Mouse (Mus musculus): ENCODE results near the gene Psat1. TPM values are rescaled to one million over a fixed set of nuclear protein-coding genes. Genes with fewer than 3 reads are reported as not detected.

Psat1 gene
- 27.6 and 53.8 TPM in 2 replicates for polyA plus RNA-seq (2015; fragmentation: Nextera tagmentation; extraction: Ambion mirVana)

DNA sequence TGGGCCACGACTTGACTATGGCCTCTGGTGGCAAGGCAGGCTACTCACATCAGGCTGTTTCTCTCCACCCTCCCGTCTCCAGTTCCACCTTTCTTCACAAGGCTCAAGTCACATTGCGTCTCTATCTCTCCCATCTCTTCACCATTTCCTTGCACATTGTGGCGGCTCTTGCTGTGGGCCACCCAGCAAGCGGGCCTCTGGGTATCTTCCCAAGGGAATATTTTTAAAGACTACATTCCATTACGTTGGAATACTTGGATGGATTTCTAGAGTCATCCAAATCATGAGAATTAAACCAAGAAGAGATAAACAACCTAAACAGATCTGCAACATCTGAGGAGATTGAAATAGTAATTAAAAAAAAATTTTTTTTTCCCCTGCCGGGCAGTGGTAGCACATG is at the start of gene Psat1:
Gene Psat1, minus strand, starts transcription at position 101 of the 400 bp plus-strand sequence.

DNA sequence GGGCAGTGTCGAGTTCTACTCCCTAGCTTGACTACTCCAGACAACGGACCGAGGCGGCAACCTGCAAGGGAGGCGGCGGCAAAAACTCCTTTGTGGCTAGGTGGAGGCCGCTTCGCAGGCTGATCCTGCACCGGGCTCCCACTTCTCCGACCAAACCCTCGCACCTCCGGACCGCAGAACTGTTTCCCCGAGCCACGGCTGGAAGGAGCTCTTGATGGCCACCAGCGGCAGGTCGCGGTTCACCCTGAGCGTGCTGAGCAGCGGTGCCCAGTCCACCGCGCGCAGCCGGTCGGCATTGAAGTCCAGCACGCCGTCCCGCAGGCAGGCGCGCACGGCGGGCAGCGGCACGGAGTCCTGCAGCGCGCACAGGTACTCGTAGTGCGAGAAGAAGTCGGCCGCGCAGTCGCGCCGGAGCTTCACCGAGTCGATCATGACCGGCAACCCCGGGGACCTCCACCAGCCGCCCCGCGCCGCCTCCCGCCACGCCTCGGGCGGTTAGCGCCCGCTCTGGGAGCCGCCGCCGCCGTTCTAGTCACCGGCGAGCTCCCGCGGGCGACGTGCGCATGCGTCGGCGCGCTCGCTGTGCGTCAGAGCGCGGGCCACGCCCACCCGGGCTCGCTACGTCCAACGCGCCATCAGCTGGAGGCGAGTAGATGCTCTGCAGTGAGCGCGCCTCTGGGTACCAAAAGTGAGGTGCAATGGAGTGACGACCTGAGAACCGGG is 37.5 kb upstream of the Psat1 start, which contains the start of gene Cep78:
Gene Cep78, minus strand, starts transcription at position 541 of the 723 bp plus-strand sequence.

Other genes with a start within 250 kb of the Psat1 start
- gene Cep78, start 37.7 kb upstream of the Psat1 start, polyA plus RNA-seq (2015; fragmentation: Nextera tagmentation; extraction: Ambion mirVana) = 5.8 and 5.9 TPM in 2 replicates
- gene Gnaq, start 185.5 kb upstream of the Psat1 start, polyA plus RNA-seq (2015; fragmentation: Nextera tagmentation; extraction: Ambion mirVana) = 10.7 and 12.0 TPM in 2 replicates

Measured in skeletal muscle tissue, postnatal 0 days (tissue).